Mouse (Mus musculus): ENCODE measurements around the gene Hoxb6. TPM values are rescaled to one million over a fixed set of nuclear protein-coding genes. Genes with fewer than 3 reads are reported as not detected.

The Hoxb6 gene
- total and polyA plus RNA-seq, 3 experiments = 0.53 to 1.1 TPM; not detected in 1

GRCm38 (mm10) chr11:96270996-96271540 is 21.2 kb upstream of the Hoxb6 start, which contains the start of gene Hoxb9:
TSS of gene Hoxb9 (plus strand) at chr11:96271457.
- dilution Hi-C loops (cut with MboI; ENCODE audit: extremely low pct_ligation_motif_present, extremely low pct_unique_long_range_greater_than_20kb, low sequenced_read_pairs) = no loop called here
- no peak for DNase-seq (ENCODE audit: extremely low read depth)
- H3K9ac ChIP-seq (ENCODE audit: insufficient read depth, low read depth) = no peak within 1 kb of the TSS
- H3K27me3 ChIP-seq (replicated peaks) = peaks cover 96% of the 10 kb centered on the region
- TF ChIP-seq MYC (IDR thresholded peaks at IDR 0.05; ENCODE audit: low read depth, low read length) (no peak), ETS1 (conservative IDR thresholded peaks at IDR 0.05; ENCODE audit: low read depth, low read length) (no peak), USF1 (IDR thresholded peaks at IDR 0.05; ENCODE audit: low read depth, low read length) (no peak), KAT2A (IDR thresholded peaks at IDR 0.05; ENCODE audit: insufficient replicate concordance, low read length) (no peak), PAX5 (IDR thresholded peaks at IDR 0.05; ENCODE audit: low read length) (no peak), TCF12 (IDR thresholded peaks at IDR 0.05; ENCODE audit: low read depth, low read length) (no peak), RAD21 (IDR thresholded peaks at IDR 0.05; ENCODE audit: low read depth, low read length) (no peak), IRF4 (IDR thresholded peaks at IDR 0.05; ENCODE audit: low read depth, low read length) (no peak), CTCF (conservative IDR thresholded peaks at IDR 0.05 in 1 of 2, IDR thresholded peaks at IDR 0.05 in 1 of 2; ENCODE audit: low read depth in 2 of 2, low read length in 2 of 2) (no peak), E2F4 (IDR thresholded peaks at IDR 0.05; ENCODE audit: insufficient replicate concordance, low read depth, low read length) (no peak), TBP (conservative IDR thresholded peaks at IDR 0.05; ENCODE audit: low read depth, low read length) (no peak), UBTF (IDR thresholded peaks at IDR 0.05; ENCODE audit: low read depth, low read length) (no peak), POLR2AphosphoS2 (IDR thresholded peaks at IDR 0.05; ENCODE audit: low read depth, low read length) (no peak), BHLHE40 (IDR thresholded peaks at IDR 0.05; ENCODE audit: low read depth, low read length) (no peak), MEF2A (IDR thresholded peaks at IDR 0.05; ENCODE audit: borderline replicate concordance, low read depth, low read length) (no peak)
- H3K79me2 ChIP-seq (replicated peaks; ENCODE audit: control insufficient read depth, extremely low read depth, insufficient read depth, poor library complexity, severe bottlenecking) = no peaks in the 10 kb centered on the region
- H3K9me3 ChIP-seq (replicated peaks; ENCODE audit: low read length) = peaks cover 14% of the 10 kb centered on the region
- H3K4me2 ChIP-seq (ENCODE audit: insufficient read depth, low read depth, poor library complexity, severe bottlenecking) = no peak within 1 kb of the TSS
- in situ Hi-C loops (cut with MboI; ENCODE audit: low pct_ligation_motif_present, low pct_unique_long_range_greater_than_20kb, low sequenced_read_pairs) = no loop called here
- peaks cover 0 to 5% of the 10 kb centered on the region in 2 experiments; a peak in 1 of 4 replicates for H3K4me1 ChIP-seq (ENCODE audit: control insufficient read depth in 1 of 2, insufficient read depth in 2 of 2)
- no peak within 1 kb of the TSS for H3K27ac ChIP-seq (ENCODE audit: insufficient read depth, low read depth)
- H3K4me3 ChIP-seq (replicated peaks in 1 of 3; ENCODE audit: low read depth in 2 of 3, low read length in 2 of 3, poor library complexity in 1 of 3) = no peak within 1 kb of the TSS
- H3K36me3 ChIP-seq (replicated peaks in 1 of 2; ENCODE audit: control insufficient read depth in 1 of 2, insufficient read depth in 1 of 2, low read length in 1 of 2) = no peaks in the 10 kb centered on the region

- Histone ChIP-seq H3K4me1 (ENCODE audit: control insufficient read depth in 1 of 2, insufficient read depth in 2 of 2) (peaks cover 0 to 5% of the 10 kb centered on the region in 2 experiments; a peak in 1 of 4 replicates), H3K36me3 (replicated peaks in 1 of 2; ENCODE audit: control insufficient read depth in 1 of 2, insufficient read depth in 1 of 2, low read length in 1 of 2) (no peaks in the 10 kb centered on the region), H3K27ac (ENCODE audit: insufficient read depth, low read depth) (no peak overlapping the region), H3K9me3 (replicated peaks; ENCODE audit: low read length) (peaks cover 14% of the 10 kb centered on the region), H3K79me2 (replicated peaks; ENCODE audit: control insufficient read depth, extremely low read depth, insufficient read depth, poor library complexity, severe bottlenecking) (no peaks in the 10 kb centered on the region), H3K27me3 (replicated peaks) (peaks cover 98% of the 10 kb centered on the region), H3K4me3 (replicated peaks in 1 of 3; ENCODE audit: low read depth in 2 of 3, low read length in 2 of 3, poor library complexity in 1 of 3) (no peak overlapping the region), H3K9ac (ENCODE audit: insufficient read depth, low read depth) (no peak overlapping the region), H3K4me2 (ENCODE audit: insufficient read depth, low read depth, poor library complexity, severe bottlenecking) (no peak overlapping the region)
- DNase-seq (ENCODE audit: extremely low read depth) = no peak
- in situ Hi-C loops (cut with MboI; ENCODE audit: low pct_ligation_motif_present, low pct_unique_long_range_greater_than_20kb, low sequenced_read_pairs) = no loop called here
- dilution Hi-C loops (cut with MboI; ENCODE audit: extremely low pct_ligation_motif_present, extremely low pct_unique_long_range_greater_than_20kb, low sequenced_read_pairs) = no loop called here
- TF ChIP-seq SIN3A (IDR thresholded peaks at IDR 0.05; ENCODE audit: low read length) = no peak
- TF ChIP-seq ETS1 (conservative IDR thresholded peaks at IDR 0.05; ENCODE audit: low read depth, low read length) = no peak
- no peak for TF ChIP-seq ELF1 (IDR thresholded peaks at IDR 0.05; ENCODE audit: low read depth, low read length)
- TF ChIP-seq BHLHE40 (IDR thresholded peaks at IDR 0.05; ENCODE audit: low read depth, low read length) = no peak
Observed at GRCm38 (mm10) chr11:96271541-96272011, 20.7 kb upstream of the Hoxb6 start.
